Mouse (Mus musculus): ENCODE results near the gene Fbxl2. TPM values are rescaled to one million over a fixed set of nuclear protein-coding genes. Genes with fewer than 3 reads are reported as not detected.
"Not testable (repeated sequence)": the region's sequence is repeated elsewhere in the genome, so short reads cannot be mapped to it uniquely, and the experiment has no call there.

The Fbxl2 gene
- 10 to 100 TPM; 50.5 to 55.5 (median 52.4) TPM for total RNA-seq (2022)

DNA sequence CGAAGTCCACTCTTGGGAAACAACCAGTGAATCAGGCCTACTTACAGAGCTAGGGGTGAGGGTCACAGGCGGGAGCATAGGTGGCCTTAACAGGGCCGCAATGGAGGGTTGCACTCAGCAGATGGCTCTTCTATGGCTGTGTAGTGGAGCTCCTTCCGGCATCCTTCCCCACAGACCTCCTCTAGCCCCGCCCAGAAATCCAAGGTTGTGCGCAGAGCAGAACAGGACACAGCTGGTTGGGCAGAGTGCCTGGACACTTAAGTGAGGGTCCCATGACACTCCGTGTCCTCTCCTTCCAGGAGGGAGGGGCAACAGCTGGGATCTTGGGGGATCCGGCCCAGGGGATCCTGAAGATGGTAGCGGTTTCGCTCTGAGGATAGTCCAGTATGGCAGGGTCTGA, at the start of gene Fbxl2:
Fbxl2 (minus strand) TSS at position 164 of the 400 bp plus-strand sequence.
- DNase-seq (ENCODE audit: low spot score in 2 of 2) = no peak

GRCm38 (mm10) chr9:114094854-114095253, 48.9 kb upstream of the Fbxl2 start:
- no peak for DNase-seq (ENCODE audit: low spot score in 2 of 2)

- not testable (repeated sequence) for DNase-seq (ENCODE audit: low spot score in 2 of 2)
Observed at GRCm38 (mm10) chr9:114092188-114092587, 46.2 kb upstream of the Fbxl2 start.

DNA sequence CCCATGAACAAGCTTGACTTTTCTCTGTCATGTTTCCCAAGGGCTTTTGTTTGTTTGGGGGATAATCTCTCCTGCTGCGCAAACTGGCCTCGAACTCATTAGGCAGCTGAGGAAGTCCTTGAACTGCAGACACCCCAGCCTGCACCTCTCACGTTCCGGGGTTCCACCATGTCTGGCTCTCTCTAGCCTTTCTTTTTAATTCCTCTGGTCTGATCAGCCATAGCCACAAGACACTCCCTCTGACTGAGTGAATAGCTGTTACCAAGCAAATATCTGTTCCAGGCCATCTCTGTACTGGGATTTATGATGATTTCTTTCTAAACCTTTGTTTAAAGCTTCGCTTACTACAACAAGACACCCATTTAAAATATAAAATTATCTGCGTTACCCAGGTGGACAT, 42.9 kb upstream of the Fbxl2 start:
- DNase-seq (ENCODE audit: low spot score in 2 of 2) = not testable (repeated sequence)

DNA sequence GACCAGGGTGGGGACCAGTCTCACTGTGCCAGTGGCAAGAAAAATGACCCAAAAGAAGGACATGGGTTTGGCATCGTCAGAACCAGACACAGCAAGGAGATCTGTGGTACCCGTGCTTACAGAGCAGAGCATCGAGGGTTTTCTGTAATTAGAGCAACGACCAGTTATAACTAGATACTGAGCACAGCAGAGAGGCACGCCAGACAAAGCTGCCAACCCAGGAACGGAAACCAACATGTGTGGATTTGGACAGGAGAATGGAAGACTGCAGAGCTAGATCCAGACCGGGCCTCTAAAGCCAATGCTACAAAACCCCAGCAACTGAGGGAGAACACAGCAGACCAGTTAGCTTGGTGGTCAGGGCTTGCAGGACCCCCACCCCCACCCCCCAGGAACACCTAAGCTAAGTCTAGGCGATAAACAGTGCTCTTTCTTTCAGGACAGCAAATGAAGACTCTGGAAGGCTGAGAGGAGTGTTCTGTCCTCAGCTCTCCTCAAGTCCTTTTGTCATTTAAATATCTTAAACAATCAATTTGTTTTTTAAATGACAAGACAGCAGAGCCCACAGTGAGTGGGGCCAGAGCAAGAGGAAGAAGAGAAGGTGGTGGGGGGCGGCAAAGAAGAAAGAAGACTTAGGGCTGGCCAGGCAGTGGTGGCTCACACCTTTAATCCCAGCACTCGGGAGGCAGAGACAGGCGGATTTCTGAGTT, 41.3 kb upstream of the Fbxl2 start:
- no peak for DNase-seq (ENCODE audit: low spot score in 2 of 2)

DNA sequence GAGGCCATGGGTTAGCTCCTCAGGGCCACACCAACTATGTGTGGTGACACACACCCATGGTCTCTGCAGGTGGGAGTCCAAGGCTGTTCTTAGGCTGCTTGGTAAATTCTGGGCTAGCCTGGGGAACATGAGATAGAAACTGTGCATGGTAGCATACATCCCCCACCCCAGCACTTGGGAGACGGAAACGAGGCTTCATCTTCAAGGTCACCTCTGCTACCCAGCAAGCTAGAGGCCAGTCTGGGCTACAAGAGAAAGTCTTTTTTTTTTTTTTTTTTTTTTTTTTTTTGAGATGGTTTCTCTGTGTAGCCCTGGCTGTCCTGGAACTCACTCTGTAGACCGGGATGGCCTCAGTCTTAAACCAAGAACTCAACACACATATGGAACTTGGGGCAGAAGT, 40.4 kb upstream of the Fbxl2 start:
- DNase-seq (ENCODE audit: low spot score in 2 of 2) = no peak

DNA sequence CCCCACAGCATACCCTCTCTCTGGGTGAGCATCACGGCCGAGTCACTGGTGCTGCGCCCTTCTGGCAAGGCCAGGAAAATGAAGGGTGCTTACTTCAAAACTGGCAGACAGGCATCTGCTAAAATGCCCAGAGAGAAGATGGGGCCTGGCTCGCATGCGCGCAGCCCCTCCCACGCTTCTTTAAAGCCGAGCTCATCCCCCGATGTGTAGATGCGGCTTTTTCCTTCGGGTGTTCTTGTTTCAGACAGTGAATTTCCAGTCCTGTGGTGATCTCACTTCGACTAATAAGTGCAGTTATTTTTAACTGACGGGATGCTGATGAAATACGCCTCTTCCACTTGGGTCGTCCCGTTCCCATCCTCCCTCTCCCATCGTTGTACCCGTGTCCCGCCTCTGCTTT, 27.7 kb upstream of the Fbxl2 start:
- DNase-seq (ENCODE audit: low spot score in 2 of 2) = peak in 1 of 2 experiments; percentile 48

- no peak for DNase-seq (ENCODE audit: low spot score in 2 of 2)
Observed at GRCm38 (mm10) chr9:114069372-114069771, 23.4 kb upstream of the Fbxl2 start.

GRCm38 (mm10) chr9:114068494-114069053, 22.6 kb upstream of the Fbxl2 start:
- no peak for DNase-seq (ENCODE audit: low spot score in 2 of 2)

- no peak for DNase-seq (ENCODE audit: low spot score in 2 of 2)
Observed at GRCm38 (mm10) chr9:114057090-114057796, 11.3 kb upstream of the Fbxl2 start, which contains the start of gene Susd5. Gene Susd5 (plus strand): TSS chr9:114057140.

GRCm38 (mm10) chr9:114052866-114053265, 6.9 kb upstream of the Fbxl2 start:
- DNase-seq (ENCODE audit: low spot score in 2 of 2) = no peak

DNA sequence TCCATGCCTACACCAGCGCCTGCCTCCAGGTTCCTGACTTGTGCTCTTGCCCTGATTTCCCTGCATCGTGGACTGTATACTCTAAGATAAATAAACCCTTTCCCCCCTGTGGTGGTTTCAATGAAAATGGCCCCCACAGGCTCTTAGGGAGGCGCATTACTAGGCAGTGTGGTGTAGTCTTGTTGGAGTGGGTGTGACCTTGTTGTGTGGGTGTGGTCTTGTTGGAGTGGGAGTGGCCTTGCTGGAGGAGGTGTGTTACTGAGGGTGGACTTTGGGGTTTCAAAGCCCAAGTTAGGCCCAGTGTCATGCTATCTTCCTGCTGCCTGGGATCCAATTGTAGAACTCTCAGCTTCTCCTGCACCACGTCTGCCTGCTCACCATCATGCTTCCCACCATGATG, 6.0 kb upstream of the Fbxl2 start:
- DNase-seq (ENCODE audit: low spot score in 2 of 2) = no peak

GRCm38 (mm10) chr9:114050778-114051177, 4.8 kb upstream of the Fbxl2 start:
- DNase-seq (ENCODE audit: low spot score in 2 of 2) = peak in 1 of 2 experiments; percentile 25

- DNase-seq (ENCODE audit: low spot score in 2 of 2) = no peak
Observed at GRCm38 (mm10) chr9:114050106-114050505, 4.1 kb upstream of the Fbxl2 start.

GRCm38 (mm10) chr9:114046676-114047075, 685 bp upstream of the Fbxl2 start:
- no peak for DNase-seq (ENCODE audit: low spot score in 2 of 2)

- DNase-seq (ENCODE audit: low spot score in 2 of 2) = no peak
Observed at GRCm38 (mm10) chr9:114044446-114044845, 1.5 kb downstream of the Fbxl2 start.

GRCm38 (mm10) chr9:114042490-114042889, 3.5 kb downstream of the Fbxl2 start:
- DNase-seq (ENCODE audit: low spot score in 2 of 2) = no peak

DNA sequence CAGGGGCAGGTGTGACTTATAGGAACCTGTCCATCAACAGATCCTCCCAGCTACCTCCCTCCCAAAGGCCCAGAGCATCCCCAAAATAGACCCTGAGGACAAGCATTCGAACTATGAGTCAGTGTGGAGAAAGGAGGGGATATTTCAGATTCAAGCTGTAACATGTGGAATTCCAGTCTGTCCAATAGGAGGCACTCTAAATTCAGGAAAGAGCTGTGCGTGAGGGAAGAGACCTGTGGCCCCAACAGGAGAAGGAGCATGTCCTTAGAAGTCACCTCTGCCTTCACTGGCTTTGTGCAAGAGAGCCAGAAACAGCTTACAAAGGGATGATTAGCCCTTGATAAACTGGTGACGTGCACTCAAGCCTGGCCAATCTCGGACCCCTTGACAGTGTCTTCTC, 5.0 kb downstream of the Fbxl2 start:
- DNase-seq (ENCODE audit: low spot score in 2 of 2) = no peak

GRCm38 (mm10) chr9:114026261-114026934, 19.6 kb downstream of the Fbxl2 start:
- peak; percentile 58 to 90 for DNase-seq (ENCODE audit: low spot score in 2 of 2)

DNA sequence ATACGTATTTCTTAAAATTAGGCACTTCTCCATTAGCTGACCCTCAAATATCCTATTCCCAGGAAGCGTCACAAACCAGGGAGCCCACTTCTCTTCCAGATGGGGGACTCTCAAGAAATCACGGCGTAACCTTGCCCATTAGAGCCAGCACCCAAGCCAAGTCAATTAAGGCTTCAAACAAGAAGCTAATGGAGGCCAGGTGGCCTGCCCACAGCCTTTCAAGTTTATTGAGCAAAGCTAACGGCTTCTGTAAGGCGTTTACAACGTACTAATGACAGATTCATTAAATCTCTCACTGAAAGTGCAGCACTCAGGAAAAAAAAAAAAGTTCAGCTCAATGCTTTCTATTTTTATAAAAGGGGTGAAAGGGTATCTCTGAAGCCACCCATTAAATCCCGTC, 20.1 kb downstream of the Fbxl2 start:
- no peak for DNase-seq (ENCODE audit: low spot score in 2 of 2)

DNA sequence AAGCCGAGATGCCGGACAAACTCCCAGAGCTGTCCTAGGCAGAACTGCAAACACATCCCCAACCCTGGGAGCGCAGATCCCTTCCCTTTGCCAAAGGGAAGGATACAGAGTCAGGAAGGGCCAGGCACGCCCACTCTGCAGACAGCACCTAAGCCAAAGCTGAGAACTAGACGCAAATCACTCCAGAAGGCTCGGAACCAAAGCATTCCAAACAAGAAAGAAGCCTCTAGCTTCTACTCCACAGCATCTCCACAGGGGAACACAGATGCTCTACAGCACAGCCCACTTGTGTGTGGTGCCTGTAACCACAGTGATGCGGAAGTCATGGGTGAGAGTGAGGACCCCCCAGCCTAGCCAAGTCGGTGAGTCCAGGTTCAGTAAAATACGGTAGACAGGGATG, 20.8 kb downstream of the Fbxl2 start:
- no peak for DNase-seq (ENCODE audit: low spot score in 2 of 2)

DNA sequence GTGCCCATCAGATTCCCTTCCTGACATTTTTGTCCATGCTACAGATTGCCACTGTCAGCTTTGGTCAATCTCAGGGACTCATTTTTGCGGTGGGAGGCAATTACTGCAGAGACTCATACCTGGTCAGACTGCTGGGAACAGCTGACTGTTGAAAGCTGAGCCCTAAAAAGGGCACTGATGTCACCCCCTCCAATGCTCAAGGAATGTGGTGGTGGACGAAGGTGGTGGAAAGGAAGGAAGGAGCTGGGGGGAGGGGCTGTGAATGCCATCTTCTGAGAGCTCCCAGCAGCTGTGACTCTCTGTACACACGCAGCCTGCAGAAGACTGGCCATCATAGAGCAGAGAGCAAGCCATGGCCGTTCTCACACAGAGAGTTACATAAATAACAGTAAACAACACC, 23.9 kb downstream of the Fbxl2 start:
- DNase-seq (ENCODE audit: low spot score in 2 of 2) = no peak

Measured in left cerebral cortex, adult 8-10 months (tissue).